Mouse (Mus musculus): ENCODE data around the gene Arfip2. TPM values are rescaled to one million over a fixed set of nuclear protein-coding genes. Genes with fewer than 3 reads are reported as not detected.

Gene Arfip2
- polyA plus RNA-seq, 1 experiment from 2014 or later = 80.0 TPM

- no peak overlapping the region for H3K4me3 ChIP-seq (ENCODE audit: low read depth, low read length)
- H3K4me1 ChIP-seq (ENCODE audit: control insufficient read depth, insufficient read depth, low read length) = no peaks in the 10 kb centered on the region
- H3K27me3 ChIP-seq (ENCODE audit: control insufficient read depth, insufficient read depth, low read length) = no peaks in the 10 kb centered on the region
- no peak for ATAC-seq (ENCODE audit: insufficient number of reproducible peaks, low FRiP score, low TSS enrichment, low read depth)
- no peak overlapping the region for H3K4me2 ChIP-seq (ENCODE audit: low read depth, severe bottlenecking)
- no peak overlapping the region for H3K9ac ChIP-seq (ENCODE audit: low read length)
- DNase-seq (ENCODE audit: low spot score) = no peak
- H3K9me3 ChIP-seq (ENCODE audit: control insufficient read depth, low read length) = no peaks in the 10 kb centered on the region
- 78% methylated on average over 4 of the region's 4 CpGs for WGBS
- H3K36me3 ChIP-seq (ENCODE audit: control insufficient read depth, insufficient read depth, low read length) = peaks cover 2% of the 10 kb centered on the region
- H3K27ac ChIP-seq (replicated peaks; ENCODE audit: low read depth, low read length) = no peak overlapping the region
Observed at GRCm38 (mm10) chr7:105621053-105621452, 19.2 kb downstream of the Arfip2 start.

DNA sequence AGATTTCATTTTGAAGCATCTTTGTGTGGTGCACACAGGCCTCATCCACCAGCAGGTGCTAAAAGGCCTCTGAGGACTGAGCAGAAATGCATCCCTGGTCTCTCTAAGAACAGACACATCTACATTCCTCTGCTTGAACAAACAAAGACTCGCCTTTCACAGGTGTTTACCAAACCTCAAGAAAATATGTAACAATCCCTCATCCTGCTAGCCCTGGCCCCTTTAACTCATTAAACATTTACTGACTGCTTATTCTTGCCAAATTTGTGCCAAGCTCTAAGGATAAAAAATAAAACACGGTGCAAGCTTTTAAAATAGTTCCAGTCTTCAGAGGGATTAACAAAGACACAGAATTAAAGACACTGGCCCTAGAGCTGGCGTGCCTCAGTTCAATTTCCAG lies 20.5 kb downstream of the Arfip2 start:
- no peak overlapping the region for H3K9ac ChIP-seq (ENCODE audit: low read length)
- H3K9me3 ChIP-seq (ENCODE audit: control insufficient read depth, low read length) = no peaks in the 10 kb centered on the region
- no peak overlapping the region for H3K4me2 ChIP-seq (ENCODE audit: low read depth, severe bottlenecking)
- H3K27ac ChIP-seq (replicated peaks; ENCODE audit: low read depth, low read length) = no peak overlapping the region
- no peak for ATAC-seq (ENCODE audit: insufficient number of reproducible peaks, low FRiP score, low TSS enrichment, low read depth)
- peaks cover 2% of the 10 kb centered on the region for H3K36me3 ChIP-seq (ENCODE audit: control insufficient read depth, insufficient read depth, low read length)
- H3K4me1 ChIP-seq (ENCODE audit: control insufficient read depth, insufficient read depth, low read length) = no peaks in the 10 kb centered on the region
- no peaks in the 10 kb centered on the region for H3K27me3 ChIP-seq (ENCODE audit: control insufficient read depth, insufficient read depth, low read length)
- WGBS = 90% methylated on average over 3 of the region's 3 CpGs
- no peak for DNase-seq (ENCODE audit: low spot score)
- no peak overlapping the region for H3K4me3 ChIP-seq (ENCODE audit: low read depth, low read length)

GRCm38 (mm10) chr7:105617810-105618209 lies 22.4 kb downstream of the Arfip2 start:
- Histone ChIP-seq H3K4me1 (ENCODE audit: control insufficient read depth, insufficient read depth, low read length) (no peaks in the 10 kb centered on the region), H3K27ac (replicated peaks; ENCODE audit: low read depth, low read length) (no peak overlapping the region), H3K9ac (ENCODE audit: low read length) (no peak overlapping the region), H3K4me2 (ENCODE audit: low read depth, severe bottlenecking) (no peak overlapping the region), H3K4me3 (ENCODE audit: low read depth, low read length) (no peak overlapping the region), H3K9me3 (ENCODE audit: control insufficient read depth, low read length) (no peaks in the 10 kb centered on the region), H3K27me3 (ENCODE audit: control insufficient read depth, insufficient read depth, low read length) (no peaks in the 10 kb centered on the region), H3K36me3 (ENCODE audit: control insufficient read depth, insufficient read depth, low read length) (peaks cover 5% of the 10 kb centered on the region)
- ATAC-seq (ENCODE audit: insufficient number of reproducible peaks, low FRiP score, low TSS enrichment, low read depth) = no peak
- DNase-seq (ENCODE audit: low spot score) = no peak
- 95% methylated on average over 22 of the region's 22 CpGs for WGBS

GRCm38 (mm10) chr7:105616561-105616960 lies 23.7 kb downstream of the Arfip2 start:
- DNase-seq (ENCODE audit: low spot score) = no peak
- Histone ChIP-seq H3K4me2 (ENCODE audit: low read depth, severe bottlenecking) (no peak overlapping the region), H3K9me3 (ENCODE audit: control insufficient read depth, low read length) (no peaks in the 10 kb centered on the region), H3K36me3 (ENCODE audit: control insufficient read depth, insufficient read depth, low read length) (peaks cover 5% of the 10 kb centered on the region), H3K9ac (ENCODE audit: low read length) (no peak overlapping the region), H3K4me3 (ENCODE audit: low read depth, low read length) (no peak overlapping the region), H3K4me1 (ENCODE audit: control insufficient read depth, insufficient read depth, low read length) (no peaks in the 10 kb centered on the region), H3K27ac (replicated peaks; ENCODE audit: low read depth, low read length) (no peak overlapping the region), H3K27me3 (ENCODE audit: control insufficient read depth, insufficient read depth, low read length) (no peaks in the 10 kb centered on the region)
- ATAC-seq (ENCODE audit: insufficient number of reproducible peaks, low FRiP score, low TSS enrichment, low read depth) = no peak
- 82% methylated on average over 6 of the region's 6 CpGs for WGBS

DNA sequence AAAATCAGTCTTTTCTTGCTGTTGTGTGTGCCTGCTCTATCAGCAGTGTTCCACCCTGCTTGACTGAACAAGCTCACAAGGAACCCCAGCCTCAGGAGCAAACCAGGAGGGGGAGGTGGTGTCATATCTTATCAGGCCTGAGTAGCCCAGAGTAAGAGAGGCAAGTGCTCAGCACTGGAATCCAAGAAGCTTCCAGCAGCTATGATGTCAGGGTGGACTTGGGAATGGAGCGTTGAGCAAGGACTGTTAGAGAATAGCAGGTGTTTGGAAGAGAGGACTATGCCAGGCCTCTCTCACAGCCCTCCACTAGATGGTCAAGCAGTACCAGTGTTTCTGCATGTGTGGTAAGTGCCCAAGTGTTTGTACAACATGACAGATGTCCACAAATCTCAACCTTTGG lies 24.5 kb downstream of the Arfip2 start:
- WGBS = 89% methylated on average over 1 of the region's 1 CpGs
- Histone ChIP-seq H3K9me3 (ENCODE audit: control insufficient read depth, low read length) (no peaks in the 10 kb centered on the region), H3K27me3 (ENCODE audit: control insufficient read depth, insufficient read depth, low read length) (no peaks in the 10 kb centered on the region), H3K4me1 (ENCODE audit: control insufficient read depth, insufficient read depth, low read length) (no peaks in the 10 kb centered on the region), H3K4me3 (ENCODE audit: low read depth, low read length) (no peak overlapping the region), H3K9ac (ENCODE audit: low read length) (no peak overlapping the region), H3K36me3 (ENCODE audit: control insufficient read depth, insufficient read depth, low read length) (peaks cover 11% of the 10 kb centered on the region), H3K4me2 (ENCODE audit: low read depth, severe bottlenecking) (no peak overlapping the region), H3K27ac (replicated peaks; ENCODE audit: low read depth, low read length) (no peak overlapping the region)
- no peak for ATAC-seq (ENCODE audit: insufficient number of reproducible peaks, low FRiP score, low TSS enrichment, low read depth)
- no peak for DNase-seq (ENCODE audit: low spot score)

DNA sequence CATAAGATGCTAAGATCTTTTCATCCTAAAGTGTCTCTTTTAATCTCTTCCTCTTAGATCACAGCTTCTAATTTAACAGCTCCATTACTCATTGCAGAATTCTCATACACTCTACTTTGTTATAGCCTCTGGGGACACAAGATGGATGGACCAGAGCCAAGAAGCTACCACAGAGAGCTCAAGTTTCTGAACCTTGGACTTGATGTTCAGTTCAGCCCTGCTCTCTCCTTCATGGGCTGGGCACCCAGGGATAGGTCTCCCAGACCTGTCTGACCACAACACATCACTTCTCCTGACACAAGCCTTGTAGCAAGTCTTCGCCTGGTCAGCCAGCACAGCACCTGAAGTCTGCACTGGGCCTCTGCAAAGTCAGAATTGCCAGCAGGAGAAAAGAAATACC lies 25.8 kb downstream of the Arfip2 start:
- ATAC-seq (ENCODE audit: insufficient number of reproducible peaks, low FRiP score, low TSS enrichment, low read depth) = no peak

DNA sequence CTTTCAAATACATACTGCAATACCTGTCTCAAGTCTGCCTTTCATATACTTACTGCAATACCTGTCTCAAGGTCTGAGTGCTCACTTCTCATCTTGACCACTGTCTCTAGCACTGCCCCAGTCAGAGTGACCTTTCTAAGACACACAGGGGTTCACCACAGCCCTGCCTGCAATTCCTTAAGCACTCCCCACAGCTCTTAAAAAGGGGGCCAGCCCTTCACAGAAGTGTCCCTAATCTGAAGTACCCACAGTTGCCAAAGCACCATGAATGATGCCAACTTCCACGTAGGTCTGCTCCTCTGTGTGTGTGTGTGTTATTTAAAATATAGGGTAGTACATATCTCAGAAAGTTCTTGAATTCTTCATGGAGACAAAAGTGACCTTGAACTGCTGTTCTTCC lies 28.4 kb downstream of the Arfip2 start:
- ATAC-seq (ENCODE audit: insufficient number of reproducible peaks, low FRiP score, low TSS enrichment, low read depth) = no peak
- H3K4me2 ChIP-seq (ENCODE audit: low read depth, severe bottlenecking) = no peak overlapping the region
- H3K9ac ChIP-seq (ENCODE audit: low read length) = no peak overlapping the region
- H3K36me3 ChIP-seq (ENCODE audit: control insufficient read depth, insufficient read depth, low read length) = peaks cover 10% of the 10 kb centered on the region; the same call in 1 of the 2 replicates
- no peak overlapping the region for H3K27ac ChIP-seq (replicated peaks; ENCODE audit: low read depth, low read length)
- no peak for DNase-seq (ENCODE audit: low spot score)
- no peaks in the 10 kb centered on the region for H3K9me3 ChIP-seq (ENCODE audit: control insufficient read depth, low read length)
- no peaks in the 10 kb centered on the region for H3K27me3 ChIP-seq (ENCODE audit: control insufficient read depth, insufficient read depth, low read length)
- no peaks in the 10 kb centered on the region for H3K4me1 ChIP-seq (ENCODE audit: control insufficient read depth, insufficient read depth, low read length)
- WGBS = 79% methylated on average over 1 of the region's 1 CpGs
- no peak overlapping the region for H3K4me3 ChIP-seq (ENCODE audit: low read depth, low read length)

More for the DNA sequence above, 25.8 kb downstream of the Arfip2 start:
- Histone ChIP-seq H3K9ac (ENCODE audit: low read length) (no peak overlapping the region), H3K36me3 (ENCODE audit: control insufficient read depth, insufficient read depth, low read length) (peaks cover 12% of the 10 kb centered on the region), H3K27ac (replicated peaks; ENCODE audit: low read depth, low read length) (no peak overlapping the region), H3K4me2 (ENCODE audit: low read depth, severe bottlenecking) (no peak overlapping the region), H3K4me1 (ENCODE audit: control insufficient read depth, insufficient read depth, low read length) (no peaks in the 10 kb centered on the region), H3K27me3 (ENCODE audit: control insufficient read depth, insufficient read depth, low read length) (no peaks in the 10 kb centered on the region), H3K9me3 (ENCODE audit: control insufficient read depth, low read length) (no peaks in the 10 kb centered on the region), H3K4me3 (ENCODE audit: low read depth, low read length) (no peak overlapping the region)
- 95% methylated on average over 1 of the region's 1 CpGs for WGBS
- no peak for DNase-seq (ENCODE audit: low spot score)

GRCm38 (mm10) chr7:105608467-105608866 lies 31.7 kb downstream of the Arfip2 start:
- Histone ChIP-seq H3K4me1 (ENCODE audit: control insufficient read depth, insufficient read depth, low read length) (no peaks in the 10 kb centered on the region), H3K36me3 (ENCODE audit: control insufficient read depth, insufficient read depth, low read length) (peaks cover 10% of the 10 kb centered on the region; the same call in 1 of the 2 replicates), H3K9ac (ENCODE audit: low read length) (no peak overlapping the region), H3K27ac (replicated peaks; ENCODE audit: low read depth, low read length) (no peak overlapping the region), H3K4me3 (ENCODE audit: low read depth, low read length) (no peak overlapping the region), H3K4me2 (ENCODE audit: low read depth, severe bottlenecking) (no peak overlapping the region), H3K9me3 (ENCODE audit: control insufficient read depth, low read length) (peaks cover 4% of the 10 kb centered on the region; the same call in 1 of the 2 replicates), H3K27me3 (ENCODE audit: control insufficient read depth, insufficient read depth, low read length) (no peaks in the 10 kb centered on the region)
- DNase-seq (ENCODE audit: low spot score) = no peak
- no peak for ATAC-seq (ENCODE audit: insufficient number of reproducible peaks, low FRiP score, low TSS enrichment, low read depth)
- WGBS = 84% methylated on average over 3 of the region's 3 CpGs

Data from limb, embryonic 11.5 days (tissue).